Mouse (Mus musculus): ENCODE data around the gene Tmem190.

- no peak for TF ChIP-seq CTCF (IDR thresholded peaks at IDR 0.05; ENCODE audit: insufficient read depth, low read length)
- TF ChIP-seq POLR2A (IDR thresholded peaks at IDR 0.05; ENCODE audit: borderline replicate concordance, extremely low read depth, low read depth, low read length): no peak
These were observed 42.4 kb upstream of the Tmem190 start for GRCm38 (mm10) chr7:4740309-4740727.
